Mouse (Mus musculus) CD4-positive, CD25-positive, alpha-beta regulatory T cell, adult 4 months (primary cell): ENCODE measurements around the gene Cyp2d9. TPM values are rescaled to one million over a fixed set of nuclear protein-coding genes. Genes with fewer than 3 reads are reported as not detected.
"Not testable (repeated sequence)": the region's sequence is repeated elsewhere in the genome, so short reads cannot be mapped to it uniquely, and the experiment has no call there.

Experiments used
- ATAC-seq: one replicate; pipeline ENCODE4 v1.8.0; 2017
- polyA plus RNA-seq, 2 experiments: library from polyadenylated mRNA; unstranded; fragments of 100-300 nt; shearing (Covaris generic); gene quantifications; one replicate each; pipeline ENCODE4 v1.2.1; 2017

Gene Cyp2d9
- polyA plus RNA-seq, 2 experiments from 2014 or later = not detected

DNA sequence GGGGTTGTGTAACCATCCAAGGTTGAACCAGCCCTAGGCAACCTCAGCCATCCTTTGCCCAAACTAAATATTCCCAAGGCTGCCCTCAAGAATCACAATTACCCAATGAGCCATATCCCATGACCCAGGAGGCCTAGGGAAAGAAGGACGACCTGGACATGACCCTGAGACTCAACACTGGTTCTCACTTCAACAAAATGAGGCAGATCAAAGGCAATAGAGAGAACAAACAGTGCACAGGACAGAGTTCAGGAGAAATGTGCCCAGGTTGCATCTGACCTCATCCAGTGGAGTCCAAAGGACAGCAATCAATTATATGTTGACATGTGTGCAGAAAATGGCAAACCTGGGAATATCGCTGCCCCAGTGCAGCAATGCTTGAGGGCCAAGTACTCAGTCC, 16.8 kb downstream of the Cyp2d9 start:
- not testable (repeated sequence) for ATAC-seq

DNA sequence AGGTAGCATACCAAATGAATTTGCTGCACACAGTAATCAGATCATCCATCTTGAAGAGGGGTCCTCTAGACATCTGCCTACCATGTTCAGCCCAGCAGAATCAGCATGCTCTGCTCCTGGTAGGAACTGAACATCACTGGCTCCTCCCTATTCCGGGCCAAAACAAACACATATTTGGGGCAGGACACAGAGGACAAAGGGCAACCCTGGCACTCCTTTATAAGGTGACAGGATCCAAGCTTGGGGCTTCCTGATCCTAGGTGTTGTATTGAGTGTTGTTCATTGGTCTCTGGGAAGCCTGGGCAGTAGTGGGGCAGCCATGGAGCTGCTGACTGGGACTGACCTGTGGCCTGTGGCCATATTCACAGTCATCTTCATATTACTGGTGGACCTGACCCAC, 18.9 kb downstream of the Cyp2d9 start:
- ATAC-seq = not testable (repeated sequence)

DNA sequence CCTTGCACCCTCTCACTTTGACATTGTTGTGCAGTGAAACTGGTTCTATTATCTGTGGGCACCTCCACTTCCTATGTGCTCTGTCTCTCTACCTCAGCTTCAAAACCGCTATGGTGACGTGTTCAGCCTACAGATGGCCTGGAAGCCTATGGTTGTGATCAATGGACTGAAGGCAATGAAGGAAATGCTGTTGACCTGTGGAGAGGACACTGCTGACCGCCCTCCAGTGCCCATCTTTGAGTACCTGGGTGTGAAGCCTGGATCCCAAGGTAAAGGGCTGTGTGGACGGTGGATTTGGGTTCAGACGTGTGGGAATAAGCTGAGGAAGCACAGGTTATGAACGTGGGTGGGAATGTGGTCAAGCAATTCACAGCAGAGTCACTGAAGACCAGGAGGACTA, 20.3 kb downstream of the Cyp2d9 start:
- ATAC-seq = not testable (repeated sequence)

DNA sequence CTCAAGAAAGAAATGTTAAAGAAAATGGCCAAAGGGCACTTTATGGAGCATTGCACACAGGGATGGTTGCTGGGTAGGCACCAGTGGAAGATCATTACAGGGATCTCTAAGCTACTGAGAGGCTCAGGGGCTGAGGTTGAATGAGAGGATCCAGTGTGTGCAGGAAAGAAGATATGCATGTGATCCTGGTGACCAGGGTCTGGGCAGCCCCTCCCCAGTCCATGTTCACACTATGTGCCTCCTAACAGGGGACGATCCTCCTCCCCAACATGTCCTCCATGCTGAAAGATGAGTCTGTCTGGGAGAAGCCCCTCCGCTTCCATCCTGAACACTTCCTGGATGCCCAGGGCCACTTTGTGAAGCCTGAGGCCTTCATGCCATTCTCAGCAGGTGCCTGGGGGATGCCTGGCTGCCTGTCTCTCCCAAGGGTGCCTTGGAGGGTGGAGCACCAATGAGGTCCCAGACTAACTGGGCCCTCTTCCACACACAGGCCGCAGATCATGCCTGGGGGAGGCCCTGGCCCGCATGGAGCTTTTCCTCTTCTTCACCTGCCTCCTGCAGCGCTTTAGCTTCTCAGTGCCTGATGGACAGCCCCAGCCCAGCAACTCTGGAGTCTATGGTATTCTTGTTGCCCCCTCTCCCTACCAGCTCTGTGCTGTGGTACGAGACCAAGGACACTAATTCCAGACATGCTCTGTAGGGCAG, 23.0 kb downstream of the Cyp2d9 start:
- ATAC-seq = not testable (repeated sequence)

DNA sequence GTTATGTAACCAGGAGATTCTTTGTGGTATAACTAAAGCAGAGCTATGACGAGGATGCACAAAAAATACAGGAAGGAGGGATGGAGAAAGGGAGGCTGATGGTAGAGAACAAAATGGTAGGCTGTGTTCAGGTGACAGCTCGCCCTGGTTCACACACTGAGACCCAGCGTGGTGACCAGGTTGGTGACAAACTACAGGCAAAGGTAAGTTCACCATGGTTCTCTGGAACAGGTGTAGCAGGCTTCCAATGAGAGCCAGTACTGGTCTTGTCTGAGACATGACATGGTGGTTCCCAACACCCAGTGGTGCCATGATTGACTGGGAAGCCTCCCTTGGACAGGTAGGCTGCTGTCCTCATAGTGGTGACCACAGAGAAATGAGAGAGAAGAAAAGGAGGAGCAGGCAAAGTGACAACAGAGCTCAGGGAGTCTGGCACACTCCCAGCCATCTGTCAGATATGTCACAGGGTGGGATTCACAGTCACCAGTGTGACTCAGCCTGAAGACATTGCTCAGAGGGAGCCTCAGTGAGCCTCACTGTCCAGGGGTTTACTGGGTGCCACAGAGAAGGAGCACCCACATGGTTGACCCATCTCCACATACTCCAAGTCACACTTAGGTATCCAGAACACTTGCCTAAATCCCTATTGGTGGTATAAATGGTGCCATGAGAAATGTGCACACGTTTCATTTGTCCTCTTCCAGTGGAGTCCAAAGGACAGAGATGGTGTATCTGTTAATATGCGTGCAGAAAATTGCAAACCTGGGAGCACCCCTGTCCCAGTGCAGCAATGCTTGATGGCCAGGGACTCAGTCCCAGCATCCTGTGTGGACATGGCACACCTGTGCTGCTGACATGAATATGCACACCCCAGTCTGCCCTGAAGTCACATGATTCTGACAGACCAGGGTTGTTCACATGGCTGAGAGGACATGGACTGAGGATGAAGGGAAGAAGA, 24.1 kb downstream of the Cyp2d9 start:
- ATAC-seq = no peak

DNA sequence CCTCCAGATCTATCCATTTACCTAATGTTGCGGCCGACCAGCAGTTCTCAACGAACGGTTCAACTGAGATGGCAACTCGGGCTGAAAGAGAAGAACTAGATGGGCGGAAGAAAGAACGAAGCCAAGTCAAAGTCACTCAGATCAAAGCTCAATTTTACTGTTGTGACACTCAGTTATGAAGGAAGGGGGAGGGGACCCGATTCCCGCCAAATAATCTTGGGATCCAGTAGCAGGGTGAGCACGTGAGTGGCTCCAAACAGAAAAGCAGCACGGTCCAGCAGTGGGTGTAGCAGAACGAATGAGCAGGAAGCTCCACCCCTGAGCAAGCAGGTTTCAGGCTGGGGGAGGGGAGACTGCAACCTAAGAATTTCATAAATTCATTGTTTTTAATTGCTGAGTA, 26.0 kb downstream of the Cyp2d9 start:
- not testable (repeated sequence) for ATAC-seq

DNA sequence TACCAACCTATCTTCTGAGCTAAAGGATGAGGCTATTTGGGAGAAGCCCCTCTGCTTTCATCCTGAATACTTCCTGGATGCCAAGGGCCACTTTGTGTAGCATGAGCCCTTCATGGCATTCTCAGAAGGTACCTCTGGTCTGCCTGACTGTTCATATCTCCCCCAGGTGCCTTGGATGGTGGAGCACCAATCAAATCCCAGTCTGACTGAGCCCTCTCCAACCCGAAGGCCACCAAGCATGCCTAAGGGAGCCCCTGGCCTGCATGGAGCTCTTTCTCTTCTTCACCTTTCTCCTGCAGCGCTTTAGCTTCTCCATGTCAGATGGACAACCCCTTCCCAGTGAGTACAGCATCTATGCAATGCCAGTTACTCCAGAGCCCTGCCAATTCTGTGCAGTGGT, 31.5 kb downstream of the Cyp2d9 start:
- no peak for ATAC-seq

DNA sequence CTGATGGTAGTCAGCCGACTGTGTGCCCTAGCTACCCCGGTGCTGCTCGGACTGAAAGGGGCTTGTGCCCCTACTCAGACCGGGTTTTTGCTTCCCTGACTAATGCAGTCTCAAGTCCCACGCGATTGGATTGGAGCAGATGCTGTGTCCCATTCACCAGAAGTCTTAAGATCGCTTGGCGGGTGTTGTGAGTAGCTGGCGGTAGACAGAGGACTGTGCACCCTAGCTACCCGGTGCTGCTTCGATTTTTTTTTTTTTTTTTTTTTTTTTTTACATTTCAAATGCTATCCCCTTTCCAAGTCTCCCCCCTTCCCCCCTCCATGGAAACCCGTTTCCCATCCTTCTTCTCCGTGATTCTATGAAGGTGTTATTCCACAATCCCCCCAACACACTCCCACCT, 61.0 kb downstream of the Cyp2d9 start:
- not testable (repeated sequence) for ATAC-seq

Other genes starting within 250 kb of the Cyp2d9 start
- not detected for gene Shisa8, start 220.6 kb upstream of the Cyp2d9 start, polyA plus RNA-seq
- 10 to 100 TPM in 1 of 2 experiments, 1 to 10 TPM in 1; 2.2 to 10.5 TPM for gene Tnfrsf13c, start 209.1 kb upstream of the Cyp2d9 start, polyA plus RNA-seq
- 10 to 100 TPM in 1 of 2 experiments, 1 to 10 TPM in 1; 6.7 to 18.5 TPM for gene Cenpm, start 188.7 kb upstream of the Cyp2d9 start, polyA plus RNA-seq
- gene 1500009C09Rik, start 181.0 kb upstream of the Cyp2d9 start, polyA plus RNA-seq = not detected
- not detected for gene Sept3, start 158.5 kb upstream of the Cyp2d9 start, polyA plus RNA-seq
- gene Wbp2nl, start 134.5 kb upstream of the Cyp2d9 start, polyA plus RNA-seq = not detected
- 10 to 100 TPM; 58.4 to 70.3 TPM for gene Naga, start 94.5 kb upstream of the Cyp2d9 start, polyA plus RNA-seq
- 1 to 10 TPM; 3.4 to 5.0 TPM for gene Pheta2, start 94.5 kb upstream of the Cyp2d9 start, polyA plus RNA-seq
- 10 to 100 TPM; 76.9 to 95.0 TPM for gene Smdt1, start 94.5 kb upstream of the Cyp2d9 start, polyA plus RNA-seq
- gene Ndufa6, start 79.1 kb upstream of the Cyp2d9 start, polyA plus RNA-seq = 100 to 1,000 TPM; 433 to 535 TPM
- gene Cyp2d22, start 53.2 kb upstream of the Cyp2d9 start, polyA plus RNA-seq = 10 to 100 TPM; 10.7 to 12.5 TPM
- not detected for gene Cyp2d11, start 39.4 kb upstream of the Cyp2d9 start, polyA plus RNA-seq
- gene Cyp2d10, start 26.2 kb upstream of the Cyp2d9 start, polyA plus RNA-seq = not detected
- not detected for gene Cyp2d12, start 121.6 kb downstream of the Cyp2d9 start, polyA plus RNA-seq
- gene Cyp2d34, start 187.5 kb downstream of the Cyp2d9 start, polyA plus RNA-seq = not detected